Mouse (Mus musculus) CH12.LX (cell line): ENCODE measurements around the gene Mogat2.

ENCODE experiments used
- CTCF ChIP-seq, 2 experiments: IDR thresholded peaks in 1 of 2; conservative IDR thresholded peaks in 1 of 2; 2 replicates each; pipeline ENCODE4 v1.5.1; 2011 to 2012; ENCODE audit warnings: low read depth in 2 of 2, low read length in 2 of 2, improper control_type of control experiment in 1 of 2, inconsistent platforms in 1 of 2, mild to moderate bottlenecking in 1 of 2, moderate library complexity in 1 of 2
- NELFE ChIP-seq: IDR thresholded peaks from 2 replicates; pipeline ENCODE4 v1.6.1; 2011; ENCODE audit warnings: low read depth, low read length, improper control_type of control experiment
- POLR2A ChIP-seq: IDR thresholded peaks from 2 replicates; pipeline ENCODE4 v1.6.1; 2011; ENCODE audit warnings: low read depth, mild to moderate bottlenecking, improper control_type of control experiment, low read length
- TBP ChIP-seq: conservative IDR thresholded peaks from 2 replicates; pipeline ENCODE4 v1.6.1; 2011; ENCODE audit warnings: low read depth, low read length, improper control_type of control experiment
- TCF12 ChIP-seq: IDR thresholded peaks from 2 replicates; pipeline ENCODE4 v1.6.1; 2014; ENCODE audit warnings: low read depth, mild to moderate bottlenecking, inconsistent platforms, low read length, improper control_type of control experiment

DNA sequence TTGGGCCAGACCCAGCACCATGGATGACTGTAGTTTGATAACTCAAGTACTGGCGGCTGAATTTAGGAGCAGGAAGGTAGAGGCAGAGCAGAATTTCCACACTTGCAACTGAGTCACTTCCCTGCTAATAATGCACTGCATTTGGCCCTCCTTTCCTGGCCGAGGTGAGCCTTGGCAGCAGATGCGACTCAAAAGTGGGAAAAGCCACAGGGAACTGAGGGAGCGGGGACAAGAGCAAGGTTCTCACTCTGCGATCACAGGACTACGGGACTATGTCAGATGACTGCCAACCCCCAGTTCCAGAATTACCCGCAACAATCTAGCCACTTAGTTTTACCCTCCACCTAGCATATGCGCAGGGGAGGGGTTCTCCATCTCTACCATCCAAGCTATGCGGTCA lies 59.1 kb downstream of the Mogat2 start:
- TF ChIP-seq TCF12 (no peak), POLR2A (no peak), CTCF (conservative IDR thresholded peaks at IDR 0.05 in 1 of 2, IDR thresholded peaks at IDR 0.05 in 1 of 2; ENCODE audit: low read depth in 2 of 2, low read length in 2 of 2) (no peak), TBP (no peak), NELFE (no peak)
